Mouse (Mus musculus): ENCODE measurements around the gene Gemin6. TPM values are rescaled to one million over a fixed set of nuclear protein-coding genes. Genes with fewer than 3 reads are reported as not detected.

The Gemin6 gene
- polyA plus RNA-seq (2012; rRNA removed; ENCODE audit: low replicate concordance) = 3.4 and 4.7 TPM in 2 replicates

GRCm38 (mm10) chr17:80224326-80225116 lies at the start of gene Gemin6:
Gene Gemin6 (plus strand): TSS chr17:80224441.

GRCm38 (mm10) chr17:80206671-80207581 lies 17.3 kb upstream of the Gemin6 start, which contains the start of the genes Srsf7 and Ttc39d:
Gene Srsf7 (minus strand): TSS chr17:80207307.
Gene Ttc39d (plus strand): TSS chr17:80207460.

Other genes with a start within 250 kb of the Gemin6 start
- gene Hnrnpll, start 162.1 kb upstream of the Gemin6 start, polyA plus RNA-seq (2012; rRNA removed; ENCODE audit: low replicate concordance) = 13.5 and 22.0 TPM in 2 replicates
- gene Galm, start 97.0 kb upstream of the Gemin6 start, polyA plus RNA-seq (2012; rRNA removed; ENCODE audit: low replicate concordance) = 37.4 and 46.1 TPM in 2 replicates
- 29.8 and 75.2 TPM in 2 replicates for gene Srsf7, start 17.1 kb upstream of the Gemin6 start, polyA plus RNA-seq (2012; rRNA removed; ENCODE audit: low replicate concordance)
- gene Ttc39d, start 17.0 kb upstream of the Gemin6 start, polyA plus RNA-seq (2012; rRNA removed; ENCODE audit: low replicate concordance) = 0.04 TPM in 1 of 2 replicates, not detected in the other
- 4.3 and 7.4 TPM in 2 replicates for gene Morn2, start 65.8 kb downstream of the Gemin6 start, polyA plus RNA-seq (2012; rRNA removed; ENCODE audit: low replicate concordance)
- gene Dhx57, start 66.0 kb downstream of the Gemin6 start, polyA plus RNA-seq (2012; rRNA removed; ENCODE audit: low replicate concordance) = 7.9 and 13.7 TPM in 2 replicates
- gene Arhgef33, start 83.0 kb downstream of the Gemin6 start, polyA plus RNA-seq (2012; rRNA removed; ENCODE audit: low replicate concordance) = 0.23 and 0.81 TPM in 2 replicates
- gene Gm10190, start 149.1 kb downstream of the Gemin6 start, polyA plus RNA-seq (2012; rRNA removed; ENCODE audit: low replicate concordance) = not detected in 2 replicates